Mouse (Mus musculus) forebrain, embryonic 14.5 days (tissue): ENCODE measurements at regions not wholly inside any gene's neighbourhood (a gene's known extent, or its start where the extent isn't known, plus 50 kb on each side); places are given as distances from the start of the nearest gene placed in this dataset.

Experiments
- ATAC-seq: fragments of 200-750 bp; cut with Nextera tagmentation; 2 replicates; pipeline ENCODE4 v1.8.0; 2017; ENCODE audit warnings: mild to moderate bottlenecking, moderate library complexity
- DNase-seq: peaks from one replicate; pipeline ENCODE4 v3.0.0-alpha.2; 2015; ENCODE audit warnings: low spot score
- H3K27ac ChIP-seq: fragments of 300-500 bp; sonication (generic); 2 replicates; pipeline ENCODE4 v1.5.1; 2014; ENCODE audit warnings: low read depth, mild to moderate bottlenecking, control low read depth, low read length, moderate library complexity
- H3K27me3 ChIP-seq: fragments of 300-500 bp; sonication (generic); replicated peaks from 2 replicates; pipeline ENCODE4 v1.6.1; 2014; ENCODE audit warnings: low read length, control low read depth, mixed read lengths; ENCODE audit not compliant: control insufficient read depth, insufficient read depth
- H3K36me3 ChIP-seq: fragments of 300-500 bp; sonication (generic); 2 replicates; pipeline ENCODE4 v1.6.1; 2014; ENCODE audit warnings: low read length, control low read depth; ENCODE audit not compliant: control insufficient read depth, insufficient read depth
- H3K4me1 ChIP-seq: fragments of 300-500 bp; sonication (generic); 2 replicates; pipeline ENCODE4 v1.6.1; 2014; ENCODE audit warnings: antibody characterized with exemption, low read length, control low read depth; ENCODE audit not compliant: control insufficient read depth, insufficient read depth
- H3K4me2 ChIP-seq: fragments of 300-500 bp; sonication (generic); 2 replicates; pipeline ENCODE4 v1.6.1; 2014; ENCODE audit warnings: mild to moderate bottlenecking, control low read depth, low read length
- H3K4me3 ChIP-seq: fragments of 300-500 bp; sonication (generic); 2 replicates; pipeline ENCODE4 v1.5.1; 2014; ENCODE audit warnings: low read depth, low read length, control low read depth
- H3K9ac ChIP-seq: fragments of 300-500 bp; sonication (generic); 2 replicates; pipeline ENCODE4 v1.6.1; 2014; ENCODE audit warnings: mild to moderate bottlenecking, low read length, control low read depth, moderate library complexity
- H3K9me3 ChIP-seq: fragments of 300-500 bp; sonication (generic); replicated peaks from 2 replicates; pipeline ENCODE4 v1.6.1; 2016; ENCODE audit warnings: low read length, control low read depth, mixed read lengths; ENCODE audit not compliant: control insufficient read depth
- WGBS: fragments of 180-500 bp; shearing (Covaris S2); extraction: QIAGEN DNeasy Blood & Tissue Kit; methylation state at CpG from one replicate; pipeline ENCODE4 v1.1.7; 2014; 5-methylcytosine and 5-hydroxymethylcytosine counted together

GRCm38 (mm10) chr1:193575986-193576713, 206.1 kb upstream of the Camk1g start:
- Histone ChIP-seq H3K4me3 (no peak overlapping the region), H3K9me3 (no peaks in the 10 kb centered on the region), H3K36me3 (no peaks in the 10 kb centered on the region), H3K4me1 (peaks cover 9% of the 10 kb centered on the region; the same call in 1 of the 2 replicates), H3K27ac (no peak overlapping the region), H3K9ac (no peak overlapping the region), H3K27me3 (no peaks in the 10 kb centered on the region), H3K4me2 (no peak overlapping the region)
- ATAC-seq (peak; percentile 98), DNase-seq (peak; percentile 98)
- WGBS: 6% methylated on average over 12 of the region's 12 CpGs

- WGBS: 77% methylated on average over 2 of the region's 2 CpGs
- no peak overlapping the region for H3K9ac ChIP-seq
- no peaks in the 10 kb centered on the region for H3K36me3 ChIP-seq
- H3K4me3 ChIP-seq: no peak overlapping the region
- no peak overlapping the region for H3K4me2 ChIP-seq
- no peaks in the 10 kb centered on the region for H3K27me3 ChIP-seq
- no peak overlapping the region for H3K27ac ChIP-seq
- DNase-seq (no peak), ATAC-seq (no peak)
- H3K4me1 ChIP-seq: peaks cover 6% of the 10 kb centered on the region; the same call in 1 of the 2 replicates
- no peaks in the 10 kb centered on the region for H3K9me3 ChIP-seq
These were observed 202.7 kb upstream of the Camk1g start for GRCm38 (mm10) chr1:193572827-193573226.

GRCm38 (mm10) chr1:193572411-193572810, 202.3 kb upstream of the Camk1g start:
- DNase-seq (no peak), ATAC-seq (no peak)
- WGBS: 96% methylated on average over 3 of the region's 3 CpGs
- Histone ChIP-seq H3K27ac (no peak overlapping the region), H3K4me3 (no peak overlapping the region), H3K27me3 (no peaks in the 10 kb centered on the region), H3K4me1 (peaks cover 6% of the 10 kb centered on the region; the same call in 1 of the 2 replicates), H3K9ac (no peak overlapping the region), H3K9me3 (no peaks in the 10 kb centered on the region), H3K36me3 (no peaks in the 10 kb centered on the region), H3K4me2 (no peak overlapping the region)

GRCm38 (mm10) chr1:193571088-193571487, 201.0 kb upstream of the Camk1g start:
- ATAC-seq (no peak), DNase-seq (no peak)
- H3K4me3 ChIP-seq: no peak overlapping the region
- H3K9me3 ChIP-seq: no peaks in the 10 kb centered on the region
- no peak overlapping the region for H3K4me2 ChIP-seq
- no peak overlapping the region for H3K9ac ChIP-seq
- peaks cover under 1% of the 10 kb centered on the region; the same call in 1 of the 2 replicates for H3K4me1 ChIP-seq
- H3K36me3 ChIP-seq: no peaks in the 10 kb centered on the region
- no peaks in the 10 kb centered on the region for H3K27me3 ChIP-seq
- H3K27ac ChIP-seq: no peak overlapping the region

- WGBS: 38% methylated on average over 4 of the region's 4 CpGs
These were observed 198.6 kb upstream of the Camk1g start for GRCm38 (mm10) chr1:193568586-193569174.

GRCm38 (mm10) chr1:193567217-193567616, 197.1 kb upstream of the Camk1g start:
- no peak overlapping the region for H3K4me2 ChIP-seq
- DNase-seq (no peak), ATAC-seq (no peak)
- no peak overlapping the region for H3K9ac ChIP-seq
- no peak overlapping the region for H3K4me3 ChIP-seq
- H3K4me1 ChIP-seq: no peaks in the 10 kb centered on the region; the same call in 1 of the 2 replicates
- H3K36me3 ChIP-seq: no peaks in the 10 kb centered on the region
- H3K27me3 ChIP-seq: no peaks in the 10 kb centered on the region
- 60% methylated on average over 1 of the region's 1 CpGs for WGBS
- no peaks in the 10 kb centered on the region for H3K9me3 ChIP-seq
- H3K27ac ChIP-seq: no peak overlapping the region

More at GRCm38 (mm10) chr1:193568586-193569174, 198.6 kb upstream of the Camk1g start:
- H3K4me1 ChIP-seq: no peaks in the 10 kb centered on the region; the same call in 1 of the 2 replicates
- ATAC-seq: no peak
- H3K27me3 ChIP-seq: no peaks in the 10 kb centered on the region
- no peak overlapping the region for H3K4me3 ChIP-seq
- no peak overlapping the region for H3K4me2 ChIP-seq
- no peak overlapping the region for H3K27ac ChIP-seq
- no peak overlapping the region for H3K9ac ChIP-seq
- no peaks in the 10 kb centered on the region for H3K36me3 ChIP-seq
- DNase-seq: no peak
- no peaks in the 10 kb centered on the region for H3K9me3 ChIP-seq

GRCm38 (mm10) chr1:193564225-193564624, 194.1 kb upstream of the Camk1g start:
- Histone ChIP-seq H3K27ac (no peak overlapping the region), H3K4me1 (no peaks in the 10 kb centered on the region; the same call in 1 of the 2 replicates), H3K4me2 (no peak overlapping the region), H3K4me3 (no peak overlapping the region), H3K36me3 (no peaks in the 10 kb centered on the region), H3K9me3 (no peaks in the 10 kb centered on the region), H3K27me3 (no peaks in the 10 kb centered on the region), H3K9ac (no peak overlapping the region)
- ATAC-seq (no peak), DNase-seq (no peak)
- WGBS: 68% methylated on average over 3 of the region's 3 CpGs

- ATAC-seq (no peak), DNase-seq (no peak)
- no peaks in the 10 kb centered on the region for H3K4me1 ChIP-seq
- H3K27me3 ChIP-seq: no peaks in the 10 kb centered on the region
- H3K36me3 ChIP-seq: no peaks in the 10 kb centered on the region
- no peak overlapping the region for H3K4me2 ChIP-seq
- H3K4me3 ChIP-seq: no peak overlapping the region
- no peak overlapping the region for H3K9ac ChIP-seq
- no peaks in the 10 kb centered on the region for H3K9me3 ChIP-seq
- no peak overlapping the region for H3K27ac ChIP-seq
- 91% methylated on average over 2 of the region's 2 CpGs for WGBS
These were observed 192.1 kb upstream of the Camk1g start for GRCm38 (mm10) chr1:193562242-193562641.

GRCm38 (mm10) chr1:193558122-193558521, 188.0 kb upstream of the Camk1g start:
- no peak for DNase-seq
- Histone ChIP-seq H3K9ac (no peak overlapping the region), H3K27me3 (no peaks in the 10 kb centered on the region), H3K9me3 (no peaks in the 10 kb centered on the region), H3K4me2 (no peak overlapping the region), H3K27ac (no peak overlapping the region), H3K36me3 (no peaks in the 10 kb centered on the region), H3K4me1 (no peaks in the 10 kb centered on the region), H3K4me3 (no peak overlapping the region)
- 16% methylated on average over 4 of the region's 4 CpGs for WGBS
- ATAC-seq: no peak
